ENCODE assay signal across 8 mouse cellular contexts in genomic region chr17:27125185-27125584, GRCm38 (mm10). TPM values are rescaled to one million over a fixed set of nuclear protein-coding genes. Genes with fewer than 3 reads are reported as not detected.
A peak's percentile ranks its signal among the peaks of the same experiment; 100 is the strongest.
DNase-seq lines count a peak whose midpoint lies in the region; ATAC-seq and TF ChIP-seq lines count a peak whose summit lies in the region.

No protein-coding gene starts in this region.

- H3K27me3 ChIP-seq in lung, embryonic 14.5 days (ENCODE audit: insufficient read depth, low read length) = no peaks in the 10 kb centered on the region

- ATAC-seq in lung, embryonic 14.5 days (ENCODE audit: insufficient read depth) = no peak

- peak; percentile 87 for TF ChIP-seq CTCF in lung, embryonic 14.5 days (IDR thresholded peaks at IDR 0.05; ENCODE audit: low read depth)

- H3K4me2 ChIP-seq in lung, embryonic 14.5 days = no peak overlapping the region

- WGBS in lung, embryonic 14.5 days = 30% methylated on average over 12 of the region's 12 CpGs

- no peaks in the 10 kb centered on the region for H3K4me1 ChIP-seq in lung, embryonic 14.5 days (ENCODE audit: insufficient read depth)

- no peak overlapping the region for H3K9ac ChIP-seq in lung, embryonic 14.5 days

- DNase-seq in 3134 (ENCODE audit: extremely low read depth, insufficient read length, low spot score) (peak; percentile 71), ES-CJ7 (ENCODE audit: low read depth, low spot score) (peak; percentile 77)
- peak; percentile 77 for DNase-seq in cerebellum, adult 11-12 months
- DNase-seq in frontal cortex, postnatal 36 days (ENCODE audit: low spot score in 2 of 2) = peak; percentile 79 to 83
- DNase-seq in kidney, postnatal 14 days = peak; percentile 70
- DNase-seq in lung, embryonic 14.5 days = peak; percentile 75
- peak; percentile 75 for DNase-seq in right cerebral cortex, adult 18-20 months
- peak; percentile 95 for DNase-seq in thymus, postnatal 4 days

- H3K27ac ChIP-seq in lung, embryonic 14.5 days (ENCODE audit: low read depth) = no peak overlapping the region

- no peak overlapping the region for H3K4me3 ChIP-seq in lung, embryonic 14.5 days (ENCODE audit: low read depth, low read length)

- H3K9me3 ChIP-seq in lung, embryonic 14.5 days (ENCODE audit: low read depth, low read length) = no peaks in the 10 kb centered on the region

- H3K36me3 ChIP-seq in lung, embryonic 14.5 days (ENCODE audit: insufficient read depth) = peaks cover 48% of the 10 kb centered on the region

RNA-seq across cellular contexts. Expression of gene Uqcc2, which starts 8.5 kb away (rescaled TPM):
- polyA plus RNA-seq in lung, embryonic 14.5 days (2014; fragmentation: Nextera tagmentation; extraction: Ambion mirVana) = 309 and 315 TPM in 2 replicates

RNA-seq across cellular contexts. Expression of gene Ip6k3, which starts 42.4 kb away (rescaled TPM):
- 0.08 TPM in 1 of 2 replicates, not detected in the other for polyA plus RNA-seq in lung, embryonic 14.5 days (2014; fragmentation: Nextera tagmentation; extraction: Ambion mirVana)
